Mouse (Mus musculus) 3134 (cell line): Measurements from ENCODE around the gene Ss18l1.

Experiments
- DNase-seq: peaks from one replicate; pipeline ENCODE4 v3.0.0-alpha.2; 2011; ENCODE audit warnings: low spot score; ENCODE audit not compliant: insufficient read length; ENCODE audit errors: extremely low read depth

The Ss18l1 gene

GRCm38 (mm10) chr2:180042256-180042857 is at the start of gene Ss18l1, which contains the start of gene Psma7:
Gene Ss18l1 (plus strand): TSS chr2:180042509.
Gene Psma7 (minus strand): TSS chr2:180042433.
- peak; percentile 87 for DNase-seq

- no peak for DNase-seq
Observed at GRCm38 (mm10) chr2:179993071-179993470, 49.2 kb upstream of the Ss18l1 start.

- DNase-seq, result no peak
Observed at GRCm38 (mm10) chr2:179998431-179998830, 43.9 kb upstream of the Ss18l1 start.

GRCm38 (mm10) chr2:180001635-180002034 is 40.7 kb upstream of the Ss18l1 start:
- DNase-seq, result no peak

GRCm38 (mm10) chr2:180005656-180006351 is 36.5 kb upstream of the Ss18l1 start:
- no peak for DNase-seq

- no peak for DNase-seq
Observed at GRCm38 (mm10) chr2:180006352-180007017, 35.8 kb upstream of the Ss18l1 start.

GRCm38 (mm10) chr2:180010686-180011085 is 31.6 kb upstream of the Ss18l1 start:
- no peak for DNase-seq

GRCm38 (mm10) chr2:180011370-180011769 is 30.9 kb upstream of the Ss18l1 start:
- no peak for DNase-seq

- no peak for DNase-seq
Observed at GRCm38 (mm10) chr2:180013686-180014085, 28.6 kb upstream of the Ss18l1 start.

GRCm38 (mm10) chr2:180017632-180018031 is 24.7 kb upstream of the Ss18l1 start:
- no peak for DNase-seq

GRCm38 (mm10) chr2:180018573-180018972 is 23.7 kb upstream of the Ss18l1 start:
- DNase-seq, result no peak

GRCm38 (mm10) chr2:180020091-180020661 is 22.1 kb upstream of the Ss18l1 start:
- no peak for DNase-seq

GRCm38 (mm10) chr2:180020919-180021318 is 21.4 kb upstream of the Ss18l1 start:
- DNase-seq, result no peak

GRCm38 (mm10) chr2:180022751-180023150 is 19.6 kb upstream of the Ss18l1 start:
- no peak for DNase-seq

GRCm38 (mm10) chr2:180024401-180025098 is 17.8 kb upstream of the Ss18l1 start, which contains the start of gene Lsm14b:
Gene Lsm14b (plus strand): TSS chr2:180024987.
- DNase-seq, result peak; percentile 99

- peak; percentile 60 for DNase-seq
Observed at GRCm38 (mm10) chr2:180025135-180025860, 17.0 kb upstream of the Ss18l1 start.

- no peak for DNase-seq
Observed at GRCm38 (mm10) chr2:180025861-180026200, 16.5 kb upstream of the Ss18l1 start.

GRCm38 (mm10) chr2:180027768-180028167 is 14.5 kb upstream of the Ss18l1 start:
- DNase-seq, result no peak

GRCm38 (mm10) chr2:180031270-180031669 is 11.0 kb upstream of the Ss18l1 start:
- no peak for DNase-seq

GRCm38 (mm10) chr2:180032925-180033324 is 9.4 kb upstream of the Ss18l1 start:
- DNase-seq, result peak; percentile 48
